Mouse (Mus musculus) myocyte (in vitro differentiated cells): ENCODE measurements around the gene Dgat2. TPM values are rescaled to one million over a fixed set of nuclear protein-coding genes. Genes with fewer than 3 reads are reported as not detected.

Experiments
- H3K27me3 ChIP-seq: one replicate; pipeline ENCODE4 v1.6.1; 2011; ENCODE audit not compliant: control insufficient read depth, insufficient read depth, insufficient read length
- H3K36me3 ChIP-seq: one replicate; pipeline ENCODE4 v1.6.1; 2011; ENCODE audit not compliant: control insufficient read depth, insufficient read depth
- H3K4me2 ChIP-seq: one replicate; pipeline ENCODE4 v1.6.1; 2011; ENCODE audit warnings: low read depth, control low read depth
- H3K4me3 ChIP-seq: one replicate; pipeline ENCODE4 v1.5.1; 2011; ENCODE audit warnings: mild to moderate bottlenecking, control low read depth, moderate library complexity
- H3K79me2 ChIP-seq: one replicate; pipeline ENCODE4 v1.6.1; 2011; ENCODE audit not compliant: control insufficient read depth, insufficient read depth
- H3ac ChIP-seq: one replicate; pipeline ENCODE4 v1.6.1; 2011; ENCODE audit not compliant: control insufficient read depth, insufficient read length
- CEBPB ChIP-seq: IDR thresholded peaks from 2 replicates; pipeline ENCODE4 v1.6.1; 2011; ENCODE audit warnings: mild to moderate bottlenecking, moderate library complexity; ENCODE audit not compliant: poor library complexity, insufficient read depth, severe bottlenecking
- E2F4 ChIP-seq: IDR thresholded peaks from one replicate; pipeline ENCODE4 v1.6.1; 2011; ENCODE audit warnings: mild to moderate bottlenecking, control low read depth, moderate library complexity; ENCODE audit not compliant: insufficient read depth
- MAX ChIP-seq: IDR thresholded peaks from one replicate; pipeline ENCODE4 v1.6.1; 2011; ENCODE audit warnings: low read depth, mild to moderate bottlenecking, control low read depth
- MYOD1 ChIP-seq, 3 experiments: IDR thresholded peaks; one replicate each; pipeline ENCODE4 v1.6.1; 2011; ENCODE audit warnings: control low read depth in 2 of 3, low read depth in 2 of 3, mild to moderate bottlenecking in 2 of 3, moderate library complexity in 1 of 3; ENCODE audit not compliant: insufficient read length in 2 of 3, control insufficient read depth in 1 of 3
- MYOG ChIP-seq, 3 experiments: IDR thresholded peaks; one replicate each; pipeline ENCODE4 v1.6.1; 2011; ENCODE audit warnings: control low read depth in 2 of 3, low read depth in 2 of 3, mild to moderate bottlenecking in 2 of 3; ENCODE audit not compliant: insufficient read length in 2 of 3, control insufficient read depth in 1 of 3, insufficient read depth in 1 of 3
- POLR2A ChIP-seq: IDR thresholded peaks from one replicate; pipeline ENCODE4 v1.6.1; 2011; ENCODE audit warnings: low read depth, mild to moderate bottlenecking, control low read depth, moderate library complexity; ENCODE audit not compliant: insufficient read length
- POLR2AphosphoS2 ChIP-seq: IDR thresholded peaks from one replicate; pipeline ENCODE4 v1.6.1; 2011; ENCODE audit warnings: low read depth, control low read depth; ENCODE audit not compliant: insufficient read length
- REST ChIP-seq: IDR thresholded peaks from one replicate; pipeline ENCODE4 v1.6.1; 2011; ENCODE audit warnings: mild to moderate bottlenecking, control low read depth, moderate library complexity; ENCODE audit not compliant: insufficient read depth, insufficient read length
- SRF ChIP-seq: IDR thresholded peaks from one replicate; pipeline ENCODE4 v1.6.1; 2011; ENCODE audit warnings: low read depth; ENCODE audit not compliant: control insufficient read depth, insufficient read length
- TCF12 ChIP-seq: IDR thresholded peaks from one replicate; pipeline ENCODE4 v1.6.1; 2011; ENCODE audit warnings: mild to moderate bottlenecking, control low read depth; ENCODE audit not compliant: poor library complexity, insufficient read depth, severe bottlenecking
- TCF3 ChIP-seq: IDR thresholded peaks from one replicate; pipeline ENCODE4 v1.6.1; 2011; ENCODE audit warnings: low read depth, control low read depth; ENCODE audit not compliant: insufficient read length
- USF1 ChIP-seq: IDR thresholded peaks from one replicate; pipeline ENCODE4 v1.6.1; 2011; ENCODE audit warnings: low read depth, mild to moderate bottlenecking, control low read depth, moderate library complexity
- polyA plus RNA-seq: library from polyadenylated mRNA; unstranded; fragments of >200 nt; fragmentation: generic; extraction: Trizol; gene quantifications from one replicate; pipeline ENCODE4 v1.2.1, GENCODE M21; 2012; ENCODE audit warnings: missing spikeins

The Dgat2 gene
- polyA plus RNA-seq, 1 experiment = 6.9 TPM

- Histone ChIP-seq H3K79me2 (no peaks in the 10 kb centered on the region), H3K4me2 (no peak overlapping the region), H3ac (no peak overlapping the region), H3K4me3 (no peak overlapping the region), H3K36me3 (no peaks in the 10 kb centered on the region), H3K27me3 (peaks cover 4% of the 10 kb centered on the region)
- no peak for TF ChIP-seq POLR2AphosphoS2
- TF ChIP-seq MYOG (IDR thresholded peaks at IDR 0.05; ENCODE audit: control insufficient read depth in 1 of 3, insufficient read depth in 1 of 3, insufficient read length in 2 of 3, low read depth in 2 of 3) = no peak
- no peak for TF ChIP-seq MAX
- no peak for TF ChIP-seq E2F4
- TF ChIP-seq MYOD1 (IDR thresholded peaks at IDR 0.05; ENCODE audit: control insufficient read depth in 1 of 3, insufficient read length in 2 of 3, low read depth in 2 of 3) = no peak
- no peak for TF ChIP-seq TCF3
- no peak for TF ChIP-seq TCF12
- no peak for TF ChIP-seq POLR2A
- no peak for TF ChIP-seq CEBPB
- no peak for TF ChIP-seq REST
- no peak for TF ChIP-seq SRF
- TF ChIP-seq USF1 = no peak
Observed at GRCm38 (mm10) chr7:99206364-99206763, 23.8 kb upstream of the Dgat2 start.

DNA sequence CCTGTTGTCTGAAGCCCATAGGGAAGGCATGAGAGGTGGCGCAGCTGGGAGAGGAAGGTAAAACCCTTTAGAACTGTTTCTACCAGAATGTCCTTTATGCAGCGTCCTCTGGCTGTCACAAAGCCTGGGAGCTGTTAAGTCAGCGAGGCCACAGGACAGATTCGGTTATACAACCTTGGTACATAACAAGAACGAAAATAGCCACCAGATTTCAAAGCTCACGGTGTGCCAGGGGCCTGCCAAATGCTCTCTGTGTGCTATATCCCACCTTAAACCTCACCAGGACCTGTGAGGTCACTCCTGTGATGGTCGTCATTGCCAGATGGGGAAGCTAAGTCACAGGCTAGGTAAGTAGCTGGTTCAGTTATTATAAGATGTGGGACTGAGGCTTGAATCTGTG is 19.6 kb upstream of the Dgat2 start:
- Histone ChIP-seq H3ac (no peak overlapping the region), H3K36me3 (no peaks in the 10 kb centered on the region), H3K4me3 (no peak overlapping the region), H3K27me3 (peaks cover 4% of the 10 kb centered on the region), H3K4me2 (no peak overlapping the region), H3K79me2 (no peaks in the 10 kb centered on the region)
- no peak for TF ChIP-seq MYOD1 (IDR thresholded peaks at IDR 0.05; ENCODE audit: control insufficient read depth in 1 of 3, insufficient read length in 2 of 3, low read depth in 2 of 3)
- TF ChIP-seq SRF = no peak
- no peak for TF ChIP-seq MAX
- TF ChIP-seq CEBPB = no peak
- no peak for TF ChIP-seq E2F4
- TF ChIP-seq TCF3 = no peak
- no peak for TF ChIP-seq REST
- TF ChIP-seq MYOG (IDR thresholded peaks at IDR 0.05; ENCODE audit: control insufficient read depth in 1 of 3, insufficient read depth in 1 of 3, insufficient read length in 2 of 3, low read depth in 2 of 3) = no peak
- TF ChIP-seq USF1 = no peak
- TF ChIP-seq POLR2AphosphoS2 = no peak
- TF ChIP-seq TCF12 = no peak
- no peak for TF ChIP-seq POLR2A

- H3K4me2 ChIP-seq = no peak overlapping the region
- H3K4me3 ChIP-seq = no peak overlapping the region
- peaks cover 4% of the 10 kb centered on the region for H3K27me3 ChIP-seq
- no peak overlapping the region for H3ac ChIP-seq
- TF ChIP-seq REST (no peak), CEBPB (no peak), POLR2A (no peak), POLR2AphosphoS2 (no peak), MAX (no peak), MYOD1 (IDR thresholded peaks at IDR 0.05; ENCODE audit: control insufficient read depth in 1 of 3, insufficient read length in 2 of 3, low read depth in 2 of 3) (no peak), TCF3 (no peak), SRF (no peak), USF1 (no peak), E2F4 (no peak), TCF12 (no peak)
- no peaks in the 10 kb centered on the region for H3K36me3 ChIP-seq
- H3K79me2 ChIP-seq = no peaks in the 10 kb centered on the region
Observed at GRCm38 (mm10) chr7:99200290-99200689, 17.8 kb upstream of the Dgat2 start.

DNA sequence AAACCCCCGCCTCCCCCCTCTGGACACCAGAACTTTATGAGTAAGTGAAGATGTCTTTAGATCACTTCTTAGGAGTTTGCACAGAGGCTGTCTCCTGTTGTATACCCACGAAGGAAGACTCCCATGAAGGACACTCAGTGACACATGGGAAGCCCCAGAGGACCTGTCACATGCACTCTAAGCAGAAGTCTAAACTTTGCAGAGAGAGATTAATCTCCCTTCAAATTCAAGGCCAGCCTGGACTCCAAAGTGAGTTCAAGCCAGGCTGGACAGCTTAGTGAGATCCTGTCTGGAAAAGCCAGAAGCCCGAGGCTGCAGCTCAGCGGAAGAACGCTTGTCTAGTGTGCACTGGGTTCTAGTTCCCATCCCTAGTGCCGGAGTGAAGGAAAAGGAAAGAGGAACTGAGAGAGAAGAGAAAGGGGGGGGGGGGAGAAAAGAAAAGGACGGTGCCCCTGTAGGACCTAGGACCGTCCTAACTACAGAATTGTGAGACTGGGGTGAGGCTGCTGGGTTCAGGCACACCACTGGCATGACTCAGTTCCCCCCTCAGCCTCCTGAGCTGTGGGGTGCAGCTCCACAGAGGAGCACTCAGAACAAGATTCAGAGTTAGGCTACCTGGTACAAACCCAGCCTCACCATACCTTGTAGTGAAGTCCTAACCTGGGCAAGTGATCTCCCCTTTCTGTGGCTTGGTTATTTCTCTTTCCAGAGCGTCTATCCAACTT is 17.1 kb upstream of the Dgat2 start:
- H3K4me2 ChIP-seq = no peak overlapping the region
- no peak overlapping the region for H3ac ChIP-seq
- H3K4me3 ChIP-seq = no peak overlapping the region
- TF ChIP-seq CEBPB (no peak), POLR2A (no peak), SRF (no peak)
- H3K79me2 ChIP-seq = no peaks in the 10 kb centered on the region
- H3K36me3 ChIP-seq = no peaks in the 10 kb centered on the region
- H3K27me3 ChIP-seq = peaks cover 4% of the 10 kb centered on the region

- Histone ChIP-seq H3K4me3 (no peak overlapping the region), H3K4me2 (no peak overlapping the region), H3K79me2 (no peaks in the 10 kb centered on the region), H3K36me3 (no peaks in the 10 kb centered on the region), H3K27me3 (peaks cover 4% of the 10 kb centered on the region), H3ac (no peak overlapping the region)
- no peak for TF ChIP-seq TCF12
- TF ChIP-seq MYOD1 (IDR thresholded peaks at IDR 0.05; ENCODE audit: control insufficient read depth in 1 of 3, insufficient read length in 2 of 3, low read depth in 2 of 3) = no peak
- no peak for TF ChIP-seq POLR2A
- TF ChIP-seq MYOG (IDR thresholded peaks at IDR 0.05; ENCODE audit: control insufficient read depth in 1 of 3, insufficient read depth in 1 of 3, insufficient read length in 2 of 3, low read depth in 2 of 3) = no peak
- no peak for TF ChIP-seq USF1
- TF ChIP-seq POLR2AphosphoS2 = no peak
- no peak for TF ChIP-seq TCF3
- TF ChIP-seq SRF = no peak
- no peak for TF ChIP-seq CEBPB
- TF ChIP-seq E2F4 = no peak
- TF ChIP-seq REST = no peak
- TF ChIP-seq MAX = no peak
Observed at GRCm38 (mm10) chr7:99198811-99199210, 16.3 kb upstream of the Dgat2 start.
